Mouse (Mus musculus) MEL (cell line): ENCODE measurements around the gene Ermard. TPM values are rescaled to one million over a fixed set of nuclear protein-coding genes. Genes with fewer than 3 reads are reported as not detected.

Source experiments
- DNase-seq: peaks from one replicate; pipeline ENCODE4 v3.0.0; 2011; ENCODE audit warnings: low read depth, low spot score
- H3K27ac ChIP-seq: 2 replicates; pipeline ENCODE4 v1.5.1; 2012; ENCODE audit warnings: low read depth, mild to moderate bottlenecking, control low read depth, low read length, moderate library complexity; ENCODE audit not compliant: control insufficient read depth
- H3K27me3 ChIP-seq, 2 experiments: fragments of 150-350 bp in 1 of 2; sonication (generic) in 1 of 2; 2 replicates each; pipeline ENCODE4 v1.6.1; 2012; ENCODE audit warnings: low read length in 2 of 2, mild to moderate bottlenecking in 2 of 2, improper control_type of control experiment in 1 of 2, moderate library complexity in 1 of 2; ENCODE audit not compliant: insufficient read depth in 2 of 2, control insufficient read depth in 1 of 2
- H3K36me3 ChIP-seq, 2 experiments: 2 replicates each; pipeline ENCODE4 v1.6.1; 2012 to 2014; ENCODE audit warnings: low read length in 2 of 2, improper control_type of control experiment in 1 of 2, inconsistent platforms in 1 of 2, mild to moderate bottlenecking in 1 of 2; ENCODE audit not compliant: insufficient read depth in 2 of 2, control insufficient read depth in 1 of 2
- H3K4me1 ChIP-seq, 2 experiments: fragments of 150-350 bp in 1 of 2; sonication (generic) in 1 of 2; 2 replicates each; pipeline ENCODE4 v1.6.1; 2012; ENCODE audit warnings: low read length in 2 of 2, improper control_type of control experiment in 1 of 2, mild to moderate bottlenecking in 1 of 2; ENCODE audit not compliant: insufficient read depth in 2 of 2, control insufficient read depth in 1 of 2
- H3K4me3 ChIP-seq, 2 experiments: fragments of 150-350 bp in 1 of 2; sonication (generic) in 1 of 2; 2 replicates each; pipeline ENCODE4 v1.5.1; 2012; ENCODE audit warnings: low read depth in 2 of 2, low read length in 2 of 2, mild to moderate bottlenecking in 2 of 2, moderate library complexity in 2 of 2, control low read depth in 1 of 2, improper control_type of control experiment in 1 of 2; ENCODE audit not compliant: control insufficient read depth in 1 of 2, insufficient read depth in 1 of 2
- H3K79me2 ChIP-seq: 2 replicates; pipeline ENCODE4 v1.6.1; 2012; ENCODE audit warnings: mild to moderate bottlenecking, low read length, moderate library complexity; ENCODE audit not compliant: control insufficient read depth, poor library complexity, insufficient read depth
- H3K9ac ChIP-seq: 2 replicates; pipeline ENCODE4 v1.6.1; 2012; ENCODE audit warnings: low read depth, mild to moderate bottlenecking, control low read depth, low read length, moderate library complexity; ENCODE audit not compliant: control insufficient read depth, poor library complexity, severe bottlenecking
- H3K9me3 ChIP-seq: fragments of 150-350 bp; sonication (generic); replicated peaks from 2 replicates; pipeline ENCODE4 v1.6.1; 2012; ENCODE audit warnings: mild to moderate bottlenecking, low read length, improper control_type of control experiment, moderate library complexity; ENCODE audit not compliant: insufficient read depth
- BHLHE40 ChIP-seq: IDR thresholded peaks from 2 replicates; pipeline ENCODE4 v1.6.1; 2012; ENCODE audit warnings: low read depth, mild to moderate bottlenecking, inconsistent platforms, low read length, improper control_type of control experiment, borderline replicate concordance
- E2F4 ChIP-seq: IDR thresholded peaks from 2 replicates; pipeline ENCODE4 v1.6.1; 2011; ENCODE audit warnings: low read depth, low read length, improper control_type of control experiment, borderline replicate concordance
- ELF1 ChIP-seq: IDR thresholded peaks from 2 replicates; pipeline ENCODE4 v1.6.1; 2014; ENCODE audit warnings: low read depth, mild to moderate bottlenecking, inconsistent platforms, low read length, improper control_type of control experiment, moderate library complexity
- GABPA ChIP-seq: IDR thresholded peaks from 2 replicates; pipeline ENCODE4 v1.6.1; 2012; ENCODE audit warnings: low read depth, mild to moderate bottlenecking, inconsistent platforms, low read length, improper control_type of control experiment, moderate library complexity
- HCFC1 ChIP-seq: IDR thresholded peaks from 2 replicates; pipeline ENCODE4 v1.6.1; 2012; ENCODE audit warnings: low read depth, mild to moderate bottlenecking, inconsistent platforms, low read length, improper control_type of control experiment, moderate library complexity
- JUND ChIP-seq: IDR thresholded peaks from 2 replicates; pipeline ENCODE4 v1.6.1; 2011; ENCODE audit warnings: low read depth, mild to moderate bottlenecking, improper control_type of control experiment, low read length
- KAT2A ChIP-seq: conservative IDR thresholded peaks from 2 replicates; pipeline ENCODE4 v1.6.1; 2012; ENCODE audit warnings: low read depth, low read length, improper control_type of control experiment, inconsistent platforms
- MAFK ChIP-seq: IDR thresholded peaks from 2 replicates; pipeline ENCODE4 v1.6.1; 2011; ENCODE audit warnings: low read depth, mild to moderate bottlenecking, low read length, improper control_type of control experiment, borderline replicate concordance
- MAX ChIP-seq: IDR thresholded peaks from 2 replicates; pipeline ENCODE4 v1.6.1; 2011; ENCODE audit warnings: low read length, improper control_type of control experiment
- MAZ ChIP-seq: IDR thresholded peaks from 2 replicates; pipeline ENCODE4 v1.6.1; 2012; ENCODE audit warnings: low read depth, mild to moderate bottlenecking, inconsistent platforms, low read length, improper control_type of control experiment
- MXI1 ChIP-seq: IDR thresholded peaks from 2 replicates; pipeline ENCODE4 v1.6.1; 2011; ENCODE audit warnings: mild to moderate bottlenecking, low read depth, low read length, improper control_type of control experiment
- MYC ChIP-seq: IDR thresholded peaks from 2 replicates; pipeline ENCODE4 v1.6.1; 2011; ENCODE audit warnings: low read depth, mild to moderate bottlenecking, low read length, improper control_type of control experiment, moderate library complexity
- NRF1 ChIP-seq: IDR thresholded peaks from 2 replicates; pipeline ENCODE4 v1.6.1; 2014; ENCODE audit warnings: low read depth, mild to moderate bottlenecking, inconsistent platforms, low read length, improper control_type of control experiment, moderate library complexity; ENCODE audit not compliant: poor library complexity, insufficient read depth, severe bottlenecking
- POLR2A ChIP-seq, 2 experiments: IDR thresholded peaks; 2 replicates each; pipeline ENCODE4 v1.6.1; 2011 to 2012; ENCODE audit warnings: low read length in 2 of 2, mild to moderate bottlenecking in 2 of 2, control low read depth in 1 of 2, improper control_type of control experiment in 1 of 2, low read depth in 1 of 2, moderate library complexity in 1 of 2; ENCODE audit not compliant: control insufficient read depth in 1 of 2, insufficient read depth in 1 of 2, poor library complexity in 1 of 2
- RAD21 ChIP-seq: IDR thresholded peaks from 2 replicates; pipeline ENCODE4 v1.6.1; 2011; ENCODE audit warnings: mild to moderate bottlenecking, low read depth, low read length, improper control_type of control experiment
- SIN3A ChIP-seq: IDR thresholded peaks from 2 replicates; pipeline ENCODE4 v1.6.1; 2012; ENCODE audit warnings: low read length, improper control_type of control experiment, inconsistent platforms
- SMC3 ChIP-seq: IDR thresholded peaks from 2 replicates; pipeline ENCODE4 v1.6.1; 2011; ENCODE audit warnings: low read depth, low read length, improper control_type of control experiment
- TAL1 ChIP-seq: IDR thresholded peaks from 2 replicates; pipeline ENCODE4 v1.6.1; 2012; ENCODE audit warnings: mild to moderate bottlenecking, inconsistent platforms, low read length, moderate library complexity, mixed read lengths
- TBP ChIP-seq: IDR thresholded peaks from 2 replicates; pipeline ENCODE4 v1.8.0; 2011; ENCODE audit warnings: low read depth, low read length, improper control_type of control experiment
- UBTF ChIP-seq: IDR thresholded peaks from 2 replicates; pipeline ENCODE4 v1.6.1; 2012; ENCODE audit warnings: low read depth, mild to moderate bottlenecking, inconsistent platforms, low read length, improper control_type of control experiment, moderate library complexity, borderline replicate concordance; ENCODE audit not compliant: insufficient read depth
- USF1 ChIP-seq: IDR thresholded peaks from 2 replicates; pipeline ENCODE4 v1.6.1; 2014; ENCODE audit warnings: low read depth, mild to moderate bottlenecking, inconsistent platforms, low read length, improper control_type of control experiment, moderate library complexity
- ZMIZ1 ChIP-seq: IDR thresholded peaks from 2 replicates; pipeline ENCODE4 v1.6.1; 2012; ENCODE audit warnings: low read depth, mild to moderate bottlenecking, inconsistent platforms, low read length, improper control_type of control experiment, moderate library complexity
- polyA plus RNA-seq, 2 experiments: library from polyadenylated mRNA; stranded (reverse) in 1 of 2; unstranded in 1 of 2; fragments of >175 nt in 1 of 2; fragments of >200 nt in 1 of 2; gene quantifications; 2 replicates each; pipeline versions ENCODE4 v1.2.1 to v1.2.4; 2012; ENCODE audit warnings: low replicate concordance in 2 of 2, low read depth in 1 of 2; ENCODE audit not compliant: insufficient read length in 2 of 2, insufficient read depth in 1 of 2, missing spikeins in 1 of 2
- total RNA-seq: library from RNA; depleted of rRNA; stranded (reverse); fragments of 300-350 nt; gene quantifications from 2 replicates; pipeline ENCODE4 v1.2.3, GENCODE M21; 2012

The Ermard gene
- total and polyA plus RNA-seq, 3 experiments: 28.2 to 47.0 TPM; not detected in 1

- H3K4me1 ChIP-seq: no peaks in the 10 kb centered on the region
- no peak overlapping the region for H3K9ac ChIP-seq
- DNase-seq: no peak
- H3K4me3 ChIP-seq: no peak overlapping the region
- H3K79me2 ChIP-seq: no peaks in the 10 kb centered on the region
- H3K9me3 ChIP-seq: no peaks in the 10 kb centered on the region
- no peaks in the 10 kb centered on the region for H3K27me3 ChIP-seq
- TF ChIP-seq MAFK (no peak), MAZ (no peak), UBTF (no peak), MYC (no peak), TAL1 (no peak), RAD21 (no peak; the same call in 1 of the 2 replicates), SMC3 (no peak), USF1 (no peak), NRF1 (no peak), E2F4 (no peak), POLR2A (IDR thresholded peaks at IDR 0.05; ENCODE audit: control insufficient read depth in 1 of 2, insufficient read depth in 1 of 2, low read depth in 1 of 2, low read length in 2 of 2, poor library complexity in 1 of 2) (no peak), JUND (no peak), MAX (no peak)
- TF ChIP-seq, all 39 proteins: peak for 0
- H3K36me3 ChIP-seq: no peaks in the 10 kb centered on the region
- H3K27ac ChIP-seq: no peak overlapping the region
Observed at GRCm38 (mm10) chr17:15091739-15092138, 50.7 kb downstream of the Ermard start.

- no peaks in the 10 kb centered on the region for H3K4me1 ChIP-seq
- DNase-seq: no peak
- no peak overlapping the region for H3K9ac ChIP-seq
- H3K27me3 ChIP-seq: no peaks in the 10 kb centered on the region
- no peak overlapping the region for H3K27ac ChIP-seq
- H3K4me3 ChIP-seq: no peak overlapping the region
- TF ChIP-seq POLR2A (IDR thresholded peaks at IDR 0.05; ENCODE audit: control insufficient read depth in 1 of 2, insufficient read depth in 1 of 2, low read depth in 1 of 2, low read length in 2 of 2, poor library complexity in 1 of 2): no peak
- TF ChIP-seq TBP: no peak
- no peak for TF ChIP-seq SIN3A
- TF ChIP-seq KAT2A: no peak
- no peak for TF ChIP-seq BHLHE40
- TF ChIP-seq ELF1: no peak
- TF ChIP-seq GABPA: no peak
- TF ChIP-seq HCFC1: no peak
- TF ChIP-seq MAFK: no peak
- no peak for TF ChIP-seq JUND
- no peak for TF ChIP-seq MXI1
- TF ChIP-seq ZMIZ1: no peak
- no peak for TF ChIP-seq RAD21
- TF ChIP-seq E2F4: no peak
- H3K79me2 ChIP-seq: no peaks in the 10 kb centered on the region
- no peaks in the 10 kb centered on the region for H3K36me3 ChIP-seq
- H3K9me3 ChIP-seq: no peaks in the 10 kb centered on the region
Observed at GRCm38 (mm10) chr17:15093523-15093922, 52.5 kb downstream of the Ermard start.
